Mouse (Mus musculus): Measurements from ENCODE around the gene Dync1i1.
A peak's percentile ranks its signal among the peaks of the same experiment; 100 is the strongest.

The Dync1i1 gene

DNA sequence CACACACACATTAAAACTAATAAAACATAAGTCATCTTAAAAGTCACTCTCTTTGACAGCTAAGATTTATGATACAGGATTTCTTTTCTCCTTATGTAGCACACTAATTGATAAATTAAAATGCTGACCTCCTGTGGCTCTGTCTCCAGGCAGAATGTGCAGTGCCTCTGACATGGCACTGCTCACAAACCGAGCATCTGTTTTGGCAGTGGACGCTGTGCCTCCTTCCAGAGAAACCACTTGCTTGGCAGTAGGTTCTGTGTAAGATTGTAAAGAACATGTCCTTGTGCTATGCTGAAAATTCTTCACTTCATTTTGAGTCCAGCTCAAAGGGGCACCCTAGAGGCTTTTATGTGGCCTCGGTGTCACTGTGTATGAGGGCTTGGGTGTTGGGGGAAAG is 50.0 kb downstream of the Dync1i1 start:
- peak; percentile 75 to 83 for DNase-seq

DNA sequence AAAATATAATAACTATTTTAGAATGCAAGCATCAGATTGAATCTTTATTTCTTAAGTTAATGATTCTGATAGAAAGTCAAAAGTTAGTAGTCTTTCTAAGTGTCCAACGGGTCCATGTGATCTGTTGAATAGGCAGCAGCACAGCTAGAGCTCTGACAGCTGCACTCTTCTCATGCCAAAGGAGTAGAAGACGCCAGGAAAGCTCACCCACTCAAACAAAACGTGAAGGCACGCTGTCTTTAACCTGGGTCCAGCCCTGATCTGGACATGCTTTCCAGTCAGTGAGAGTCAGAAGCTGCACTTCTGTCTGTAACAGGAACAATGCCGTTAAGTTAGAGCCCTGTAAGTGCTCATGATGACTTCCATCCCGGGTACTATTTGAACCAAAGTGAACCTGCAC is 56.3 kb downstream of the Dync1i1 start:
- DNase-seq, result peak; percentile 21 to 22

DNA sequence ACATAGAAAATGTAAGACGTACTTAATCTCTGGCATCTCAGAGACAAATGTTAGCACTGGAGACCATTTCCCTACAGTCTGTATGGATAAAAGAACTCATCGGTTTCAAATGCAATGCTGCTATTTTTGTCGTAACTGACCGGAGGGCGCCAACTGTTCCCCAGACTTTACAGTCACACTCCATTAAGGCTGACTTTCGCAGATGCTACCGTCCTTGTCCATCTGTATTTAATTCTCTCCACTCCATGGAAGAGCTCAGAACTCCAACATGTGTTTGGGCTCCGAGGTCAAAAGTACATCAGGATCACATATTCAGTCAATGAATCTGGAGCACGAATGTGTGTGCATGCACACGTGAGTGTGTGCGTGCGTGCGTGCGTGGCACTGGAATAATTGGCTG is 58.4 kb downstream of the Dync1i1 start:
- no peak for DNase-seq

DNA sequence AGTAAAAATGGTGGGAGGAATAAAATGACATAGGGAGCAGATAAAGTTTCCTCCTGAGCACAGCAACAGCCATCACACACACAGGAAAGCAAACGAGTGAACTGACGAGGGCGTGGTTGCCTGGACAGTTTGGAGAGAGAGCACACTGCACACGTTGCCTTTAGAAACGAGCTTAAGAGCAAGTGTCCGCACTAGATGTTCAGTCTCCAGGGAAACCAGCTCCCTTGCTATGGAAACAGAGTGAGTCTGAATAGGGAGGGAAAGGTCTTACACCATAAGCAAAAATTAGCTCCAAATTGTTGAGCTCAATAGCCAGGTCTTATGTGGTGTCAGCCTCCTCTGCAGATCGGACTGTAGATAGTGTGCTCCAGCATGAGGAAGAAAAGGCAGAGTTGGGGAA is 65.2 kb downstream of the Dync1i1 start:
- DNase-seq, result no peak

DNA sequence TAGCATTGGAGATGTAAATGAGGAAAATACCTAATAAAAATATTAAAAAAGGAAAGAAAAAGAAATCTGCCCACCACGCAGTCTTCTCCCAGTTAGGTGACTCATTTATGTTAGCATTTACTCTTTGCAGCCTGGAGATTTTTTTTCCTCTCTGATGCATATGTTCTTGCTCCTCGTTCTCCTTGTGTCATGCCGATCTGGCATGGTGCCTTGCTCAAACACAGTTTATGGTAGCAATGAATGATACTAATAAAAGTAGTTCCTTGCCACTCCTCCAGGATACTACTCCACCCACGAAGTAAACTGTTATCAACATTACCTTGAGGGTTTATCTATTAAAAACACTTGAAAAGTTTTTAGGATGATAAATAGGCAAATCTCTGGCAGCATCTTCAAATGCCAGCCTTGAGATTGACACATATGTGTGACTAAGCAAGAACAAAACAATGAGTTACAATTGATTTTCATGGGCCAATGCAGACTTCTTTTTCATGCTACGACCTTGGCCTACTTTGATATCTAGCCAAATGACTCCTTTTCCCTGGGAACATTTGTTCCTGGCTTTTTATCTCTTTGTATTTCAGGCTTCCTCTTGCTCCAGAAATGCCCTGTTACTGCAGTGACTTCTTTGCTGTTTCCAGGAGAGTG is 68.8 kb downstream of the Dync1i1 start:
- no peak for DNase-seq

DNA sequence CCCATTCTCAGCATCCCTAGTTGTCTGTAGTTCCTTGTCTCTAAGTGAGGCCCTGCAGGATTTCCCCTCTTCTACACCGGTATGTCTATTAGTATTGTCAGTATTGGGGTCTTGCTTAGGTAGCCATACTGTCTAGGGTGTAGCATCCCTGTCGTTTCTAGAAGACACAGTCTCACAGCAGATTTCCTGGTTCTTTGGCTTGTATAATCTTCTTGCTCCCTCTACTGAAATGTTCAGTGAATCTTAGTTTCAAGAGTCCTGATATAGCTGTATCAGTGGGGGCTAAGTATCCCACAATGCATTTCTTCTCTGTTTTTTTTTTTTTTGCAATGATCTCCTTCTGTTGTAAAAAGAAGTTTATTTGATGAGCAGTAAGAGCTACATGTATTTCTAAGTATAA is 69.9 kb downstream of the Dync1i1 start:
- no peak for DNase-seq

DNA sequence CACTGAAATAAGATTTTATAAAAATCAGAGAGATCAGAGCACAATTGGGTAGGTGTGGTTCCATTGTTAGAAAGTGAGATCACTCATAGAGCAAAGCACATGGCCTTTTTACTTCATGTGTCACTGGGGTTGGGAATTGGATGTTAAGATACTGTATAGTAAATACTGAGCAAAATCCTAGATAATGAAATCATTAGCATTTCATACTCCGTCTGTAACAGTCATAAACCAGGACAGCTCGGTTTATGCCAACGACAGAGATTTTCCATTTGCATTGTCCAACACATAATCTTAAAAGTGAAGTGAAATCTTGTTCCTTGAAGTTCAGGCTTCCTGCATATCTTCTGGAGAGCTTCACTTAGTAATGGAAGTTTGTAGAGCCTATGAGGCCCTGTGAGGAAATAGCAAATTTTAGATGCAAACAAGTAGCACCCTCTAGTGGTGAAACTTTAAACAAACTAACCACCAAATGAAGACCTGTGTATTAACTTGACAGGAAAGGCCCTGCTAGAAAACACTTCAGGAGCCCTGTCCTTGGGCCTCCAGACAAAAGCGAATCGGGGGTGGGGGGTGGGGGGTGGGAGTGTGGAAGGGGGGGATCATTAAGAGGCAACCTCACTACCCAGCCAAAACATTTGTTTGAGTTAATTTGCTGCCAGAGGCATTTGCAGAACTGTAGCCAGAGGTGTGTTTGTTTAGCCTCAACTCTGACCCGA is 76.8 kb downstream of the Dync1i1 start:
- peak; percentile 30 to 82 for DNase-seq

DNA sequence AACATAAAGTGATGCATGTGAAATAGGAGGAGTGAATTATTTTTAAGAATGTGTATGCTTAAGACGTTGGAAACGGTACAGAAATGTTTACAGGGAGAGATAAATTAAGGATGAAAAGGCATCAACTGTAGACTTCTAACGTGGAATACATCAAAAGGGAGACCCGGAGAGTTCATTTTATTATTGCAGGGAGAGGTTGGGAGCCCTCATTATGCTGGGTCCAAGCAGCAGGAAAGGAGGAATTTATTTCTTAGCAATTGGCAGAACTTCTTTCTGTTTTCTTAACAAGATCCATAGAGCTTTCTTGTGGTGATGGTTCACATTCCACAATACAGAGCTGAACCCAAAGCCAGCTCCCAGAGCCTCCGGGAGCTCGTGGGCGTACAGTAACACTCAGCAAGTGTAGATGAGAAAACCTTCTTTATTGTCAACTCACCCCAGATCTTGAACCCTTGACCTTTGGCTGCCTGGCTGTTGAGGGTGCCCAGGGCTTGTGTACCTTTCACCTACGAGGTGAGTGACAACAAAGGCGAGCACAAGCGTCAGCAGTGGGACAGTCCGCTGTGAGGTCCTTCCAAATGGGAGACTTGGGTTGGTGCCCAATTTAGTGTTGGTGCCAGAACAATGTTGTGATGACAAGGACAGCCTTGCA is 77.5 kb downstream of the Dync1i1 start:
- DNase-seq, result peak; percentile 37 to 47

DNA sequence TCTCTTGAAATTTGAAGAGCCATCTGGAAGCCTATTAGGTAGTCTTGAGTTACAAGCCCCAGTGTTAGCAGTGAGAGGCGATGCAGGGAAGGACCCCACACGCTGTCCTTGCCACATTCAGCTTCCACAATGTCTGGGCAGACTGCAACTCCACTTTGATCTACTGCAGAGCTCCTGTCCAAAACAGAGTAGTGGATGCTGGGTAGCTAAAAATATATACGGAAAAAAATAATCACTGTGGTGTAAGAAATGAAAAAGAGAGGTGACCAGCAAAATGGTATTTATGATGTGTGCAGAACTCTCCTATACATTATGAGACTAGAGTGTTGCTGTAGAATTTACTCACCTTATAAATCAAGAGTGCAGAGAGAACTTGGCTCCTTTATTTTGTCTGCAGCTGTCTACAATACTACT is 82.6 kb downstream of the Dync1i1 start:
- no peak for DNase-seq

DNA sequence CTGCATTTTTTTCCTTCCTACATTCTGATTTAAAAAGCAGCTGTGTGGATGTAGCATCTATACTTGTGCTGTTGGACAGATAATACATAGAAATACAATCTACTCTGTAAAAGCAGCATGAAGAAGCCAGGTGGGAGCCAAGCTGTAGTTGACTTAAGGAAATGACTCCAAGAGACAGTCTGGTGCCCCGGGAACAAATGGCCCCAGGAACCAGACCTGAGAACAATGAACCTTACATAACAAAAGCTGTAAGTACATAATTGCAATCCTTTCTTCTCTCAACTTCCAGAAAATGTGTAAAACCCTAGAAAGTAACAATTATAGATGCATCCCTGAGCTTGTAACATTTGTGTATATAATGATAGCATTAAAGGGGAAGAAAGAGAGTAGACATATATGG is 86.6 kb downstream of the Dync1i1 start:
- DNase-seq, result no peak

DNA sequence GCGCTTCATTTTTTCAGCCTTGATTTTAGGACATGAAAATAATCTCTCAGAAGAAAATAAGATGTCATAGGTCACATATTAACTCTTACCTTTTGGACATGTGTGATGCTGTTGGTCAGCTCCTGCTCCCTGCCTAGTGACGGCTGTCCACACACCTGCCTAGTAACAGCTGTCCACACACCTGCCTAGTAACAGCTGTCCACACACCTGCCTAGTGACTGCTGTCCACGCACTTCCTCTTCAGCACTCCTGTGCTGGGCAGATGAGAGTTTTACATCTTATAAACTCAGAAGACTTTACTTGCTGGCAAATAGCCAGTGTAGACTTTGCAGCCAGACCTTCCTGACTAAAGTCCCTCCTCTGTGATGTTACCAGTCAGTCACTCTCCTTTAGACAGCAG is 94.2 kb downstream of the Dync1i1 start:
- no peak for DNase-seq

DNA sequence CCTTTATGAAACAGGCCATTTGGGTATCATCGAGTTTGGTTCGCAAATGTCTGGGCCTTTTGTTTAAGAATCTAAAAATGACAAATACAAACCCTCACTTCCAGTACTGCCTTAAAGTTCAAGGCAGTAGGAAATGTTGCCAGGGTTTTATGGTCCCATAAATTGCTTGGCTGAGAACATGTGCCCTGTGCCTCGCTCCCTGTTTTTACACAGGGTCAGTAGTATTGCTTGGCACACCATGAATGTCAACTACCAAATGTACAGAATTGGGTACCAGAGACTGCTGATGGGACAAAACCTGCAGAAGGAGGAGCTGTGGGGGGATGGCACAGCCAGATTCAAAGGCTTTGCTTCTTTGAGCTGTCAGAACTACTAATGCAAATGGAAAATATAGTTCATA is 100.0 kb downstream of the Dync1i1 start:
- no peak for DNase-seq

DNA sequence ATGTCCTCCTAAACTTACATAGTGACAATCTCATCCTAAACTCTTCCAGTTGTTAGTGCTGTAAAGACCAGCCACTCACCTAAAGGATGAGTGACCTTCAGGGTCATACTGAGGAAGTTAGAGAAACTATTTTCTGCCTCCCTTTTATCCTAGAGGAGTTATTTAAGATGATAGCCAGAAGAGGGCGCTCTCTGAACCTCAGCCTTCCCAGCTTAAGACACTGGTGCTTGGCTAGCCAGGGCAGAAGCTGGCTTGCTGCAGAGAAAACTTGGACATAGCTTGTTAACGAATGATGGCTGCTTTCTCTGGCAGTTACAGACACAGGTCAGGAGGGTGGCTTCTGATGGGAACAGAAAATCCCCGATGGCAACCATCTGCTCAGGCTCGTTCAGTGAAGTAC is 101.6 kb downstream of the Dync1i1 start:
- DNase-seq, result peak; percentile 11 to 36

DNA sequence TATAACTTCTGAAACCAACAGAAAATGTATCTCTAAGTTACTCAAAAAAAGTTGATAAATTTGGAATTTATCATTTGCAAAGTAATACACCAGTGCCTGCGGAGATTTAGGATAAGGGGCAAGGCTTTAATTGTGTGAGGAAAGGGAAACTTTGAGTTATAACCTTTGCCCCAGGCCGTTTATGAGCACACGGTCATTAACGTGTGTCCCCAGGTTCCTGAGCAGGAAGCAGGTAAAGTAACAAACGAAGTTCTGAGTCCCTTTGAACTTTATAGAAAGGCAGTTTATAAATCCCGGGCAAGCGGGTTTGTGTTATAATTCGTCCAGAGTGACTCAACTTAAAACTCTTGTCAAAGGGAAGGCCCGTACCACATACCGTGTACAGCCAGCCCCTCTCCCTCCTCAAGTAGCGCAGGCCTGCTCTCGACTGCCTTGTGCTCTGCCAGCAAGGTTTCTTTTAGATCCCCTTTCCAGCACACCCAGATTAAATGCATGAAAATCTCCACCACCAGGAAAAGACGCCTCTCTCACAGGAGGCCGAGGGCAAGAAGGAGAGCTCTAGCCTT is 103.1 kb downstream of the Dync1i1 start:
- DNase-seq, result no peak

DNA sequence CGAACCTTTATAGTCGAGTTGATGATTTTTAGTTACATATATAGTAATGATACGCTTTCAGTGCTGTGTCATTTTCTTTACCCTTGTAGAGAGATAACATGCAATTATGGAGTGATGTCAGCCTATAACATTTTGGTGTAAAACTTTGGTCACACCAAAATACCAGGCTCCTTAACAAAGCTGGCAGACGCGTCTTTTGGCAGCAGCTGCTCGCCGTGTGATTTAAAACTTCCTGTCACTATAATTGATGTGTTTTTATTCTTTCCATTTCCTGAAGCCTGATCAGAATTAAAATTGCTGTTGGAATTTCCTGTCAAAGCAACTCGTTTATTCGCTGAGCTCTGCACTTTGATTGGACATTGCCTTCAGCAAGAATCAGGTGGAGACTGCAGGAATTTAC is 103.7 kb downstream of the Dync1i1 start:
- no peak for DNase-seq

DNA sequence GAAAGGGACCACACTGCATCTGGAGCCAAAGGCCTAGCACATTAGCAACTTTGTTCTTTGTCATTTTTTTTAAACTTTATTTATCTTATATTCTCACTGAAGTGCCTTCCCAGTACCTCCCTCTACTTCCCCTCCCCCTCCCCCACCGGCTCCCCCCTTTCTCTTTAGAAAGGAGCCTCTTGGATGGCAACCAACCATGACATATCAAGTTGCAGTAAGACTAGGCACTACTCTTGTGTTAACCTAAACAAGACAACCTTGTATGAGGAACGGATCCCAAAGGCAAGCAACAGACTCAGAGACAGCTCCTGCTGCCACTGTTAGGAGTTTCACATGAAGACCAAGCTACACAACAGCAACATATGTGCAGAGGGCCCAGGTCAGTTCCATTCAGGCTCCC is 105.3 kb downstream of the Dync1i1 start:
- no peak for DNase-seq

DNA sequence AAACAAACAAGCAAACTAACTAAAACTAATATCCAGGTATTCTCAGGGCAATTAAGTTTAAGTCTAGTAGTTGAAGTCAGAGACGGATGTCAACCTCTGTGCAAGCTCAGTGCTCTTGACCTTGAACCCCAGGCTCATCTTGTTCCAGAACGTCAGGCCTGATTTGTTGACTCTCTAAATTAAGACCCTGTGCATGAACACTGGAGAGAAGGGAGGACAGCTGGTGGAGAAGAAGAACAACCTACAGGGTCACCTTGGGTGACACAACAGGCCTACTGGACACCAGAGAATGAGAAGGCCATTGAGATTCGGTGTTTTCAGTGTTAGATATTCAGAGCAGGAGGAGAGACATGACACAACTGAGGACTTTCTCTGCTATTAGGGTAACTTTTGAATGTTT is 105.8 kb downstream of the Dync1i1 start:
- no peak for DNase-seq

DNA sequence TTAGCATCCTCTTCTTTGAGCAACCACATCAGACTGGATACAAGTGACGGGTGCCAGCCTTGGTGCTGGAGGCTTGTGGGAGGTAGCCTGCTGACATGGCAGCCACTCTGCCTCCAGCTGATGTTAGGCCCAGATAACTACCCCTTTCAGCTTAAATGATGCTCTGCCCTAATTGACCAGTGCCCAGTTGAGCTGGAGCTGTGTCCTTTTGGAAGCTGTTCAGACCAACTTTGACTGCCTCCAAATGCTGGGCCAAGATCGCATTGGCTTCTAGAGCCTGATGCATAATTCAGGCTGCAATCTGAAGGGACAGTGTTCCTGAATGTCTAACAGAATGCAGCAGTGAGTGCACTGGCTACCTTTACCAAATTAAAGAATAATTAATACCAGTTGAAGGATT is 107.4 kb downstream of the Dync1i1 start:
- peak; percentile 10 to 25 for DNase-seq

DNA sequence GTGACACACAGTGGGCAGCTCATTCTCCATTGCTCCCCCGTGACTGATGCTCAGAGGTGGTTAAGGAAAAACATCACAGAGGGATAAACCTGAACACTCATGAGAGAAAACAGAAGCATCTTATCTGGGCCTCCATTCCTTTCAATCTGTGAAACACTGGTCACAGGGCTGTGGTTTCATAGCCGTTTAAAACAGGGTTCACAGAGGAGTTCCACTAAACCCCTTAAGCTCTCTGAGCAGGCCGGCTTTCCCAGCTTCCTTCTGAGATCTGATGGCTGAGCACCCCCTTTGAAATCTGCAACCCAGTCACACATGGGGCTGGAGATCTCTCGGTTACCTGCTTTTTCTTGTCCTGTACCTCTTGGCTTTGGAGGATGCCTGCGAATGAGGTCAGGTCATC is 117.0 kb downstream of the Dync1i1 start:
- no peak for DNase-seq

DNA sequence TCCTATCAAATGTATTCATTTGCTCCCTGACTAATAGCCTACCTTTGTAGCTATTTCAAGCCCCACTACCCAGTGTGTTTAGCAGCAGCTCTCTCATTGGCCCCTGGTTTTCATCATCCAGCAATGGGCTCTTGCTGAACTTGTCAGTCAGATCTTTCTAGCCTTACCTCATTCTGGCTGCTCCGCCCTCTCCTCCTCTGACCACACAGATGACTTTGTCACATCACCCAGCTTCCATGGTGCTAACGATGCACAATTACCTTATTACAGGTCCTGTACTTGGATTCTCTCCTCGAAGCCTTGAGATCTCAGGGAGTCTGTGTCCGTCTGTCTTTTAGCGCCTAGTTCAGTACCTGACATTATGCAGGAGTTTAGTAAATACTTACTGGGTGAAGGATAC is 120.7 kb downstream of the Dync1i1 start:
- no peak for DNase-seq

DNA sequence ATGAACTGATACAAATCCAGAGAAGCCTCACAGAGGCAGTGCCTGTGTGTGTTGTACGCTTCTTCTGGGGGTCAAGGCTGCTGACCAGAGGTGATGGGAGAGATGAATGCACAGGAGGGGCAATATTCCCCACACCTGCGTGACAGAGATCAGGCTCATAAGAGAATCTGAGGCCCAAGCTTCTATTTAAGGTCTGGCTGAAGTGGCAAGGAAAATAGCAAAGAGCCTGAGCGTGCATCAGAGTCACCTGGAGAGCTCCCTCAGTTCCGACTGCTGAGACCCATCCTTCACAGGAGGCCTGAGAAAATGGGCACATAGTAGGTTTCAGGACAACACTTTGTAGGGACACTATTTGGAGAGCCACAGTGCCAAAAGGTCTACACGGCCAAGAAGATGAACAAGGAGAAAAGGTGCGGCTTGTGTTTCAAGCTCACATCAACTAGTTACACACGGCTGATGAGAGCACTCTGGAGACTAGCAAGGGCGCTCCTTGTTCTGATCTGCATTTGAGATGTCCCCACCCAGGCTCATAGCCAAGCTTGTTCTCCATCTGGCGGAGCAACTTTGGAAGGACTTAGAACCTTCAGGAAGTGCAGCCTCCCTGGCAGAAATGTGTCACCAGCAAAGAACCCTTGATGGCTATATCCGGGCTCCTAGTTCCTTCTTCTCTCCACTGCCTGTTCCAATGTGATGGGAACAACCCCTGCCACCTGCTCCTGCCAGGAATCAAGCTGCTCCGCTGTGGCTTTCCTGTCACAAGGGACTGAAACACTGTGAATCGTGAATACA is 128.8 kb downstream of the Dync1i1 start:
- DNase-seq, result no peak

DNA sequence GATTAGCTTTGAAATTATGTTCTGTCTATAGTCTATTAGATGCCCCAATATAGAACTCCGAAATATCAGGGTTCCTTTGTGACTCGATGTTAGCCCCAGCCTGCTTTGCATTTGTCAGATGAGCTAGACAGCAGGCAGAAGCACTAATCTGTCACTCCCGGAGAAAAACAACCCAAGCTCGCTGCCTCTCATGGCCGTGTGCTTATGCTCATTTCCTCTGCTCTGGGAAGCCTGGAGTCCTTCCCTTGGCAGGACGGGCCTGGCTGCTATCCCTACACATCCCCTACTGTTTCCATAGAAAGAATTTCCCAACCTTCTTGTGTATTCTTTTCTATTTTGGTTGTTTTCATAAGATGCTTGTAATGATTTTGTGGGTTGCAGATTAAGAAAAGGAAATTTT is 130.1 kb downstream of the Dync1i1 start:
- no peak for DNase-seq

DNA sequence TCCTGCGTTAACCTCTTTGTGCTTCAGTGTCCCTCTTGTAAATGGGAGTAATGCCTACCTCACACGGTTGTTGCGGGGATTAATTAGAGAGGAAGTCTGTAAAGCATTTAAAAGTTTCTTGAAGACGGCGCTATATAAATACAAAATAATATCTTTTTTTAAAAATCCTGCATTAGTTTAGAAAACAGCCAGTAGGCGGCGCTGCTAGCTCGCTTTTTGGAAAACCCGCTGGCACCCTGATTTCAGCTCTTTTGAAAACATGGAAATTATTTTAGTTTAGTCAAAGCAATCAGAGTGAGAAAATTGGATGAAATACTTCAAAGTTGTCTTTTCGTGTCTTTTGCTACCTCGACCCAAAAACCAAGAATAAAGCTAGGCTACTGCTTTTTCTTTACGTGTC is 132.9 kb downstream of the Dync1i1 start:
- DNase-seq, result peak; percentile 75 to 84

All from cerebellum, postnatal 10 days (tissue).